Mouse (Mus musculus) hindbrain, embryonic 13.5 days (tissue): ENCODE results near the gene Esrra. TPM values are rescaled to one million over a fixed set of nuclear protein-coding genes. Genes with fewer than 3 reads are reported as not detected.
"Not testable (repeated sequence)": the region's sequence is repeated elsewhere in the genome, so short reads cannot be mapped to it uniquely, and the experiment has no call there.

ENCODE experiments used
- ATAC-seq: fragments of 200-750 bp; cut with Nextera tagmentation; 2 replicates; pipeline ENCODE4 v1.8.0; 2017; ENCODE audit warnings: moderate TSS enrichment; ENCODE audit not compliant: low FRiP score
- H3K27ac ChIP-seq: fragments of 300-500 bp; sonication (generic); 2 replicates; pipeline ENCODE4 v1.5.1; 2015; ENCODE audit warnings: inconsistent platforms, mild to moderate bottlenecking, moderate library complexity
- H3K27me3 ChIP-seq: fragments of 300-500 bp; sonication (generic); 2 replicates; pipeline ENCODE4 v1.6.1; 2015; ENCODE audit warnings: mild to moderate bottlenecking, inconsistent platforms
- H3K36me3 ChIP-seq: fragments of 300-500 bp; sonication (generic); 2 replicates; pipeline ENCODE4 v1.6.1; 2015; ENCODE audit warnings: mild to moderate bottlenecking, inconsistent platforms
- H3K4me1 ChIP-seq: fragments of 300-500 bp; sonication (generic); replicated peaks from 2 replicates; pipeline ENCODE4 v1.6.1; 2015; ENCODE audit warnings: inconsistent platforms
- H3K4me2 ChIP-seq: fragments of 300-500 bp; sonication (generic); 2 replicates; pipeline ENCODE4 v1.6.1; 2015; ENCODE audit warnings: inconsistent platforms, mild to moderate bottlenecking, moderate library complexity
- H3K4me3 ChIP-seq: fragments of 300-500 bp; sonication (generic); 2 replicates; pipeline ENCODE4 v1.5.1; 2015; ENCODE audit warnings: mild to moderate bottlenecking, inconsistent platforms
- H3K9ac ChIP-seq: fragments of 300-500 bp; sonication (generic); 2 replicates; pipeline ENCODE4 v1.6.1; 2015; ENCODE audit warnings: mild to moderate bottlenecking, inconsistent platforms
- H3K9me3 ChIP-seq: fragments of 300-500 bp; sonication (generic); 2 replicates; pipeline ENCODE4 v1.6.1; 2016; ENCODE audit warnings: inconsistent platforms
- WGBS: fragments of 180-500 bp; shearing (Covaris S2); methylation state at CpG from one replicate; pipeline ENCODE4 v1.1.7; 2015; 5-methylcytosine and 5-hydroxymethylcytosine counted together
- polyA plus RNA-seq: library from polyadenylated mRNA; unstranded; fragments of >200 nt; fragmentation: Nextera tagmentation; extraction: Ambion mirVana; gene quantifications from 2 replicates; pipeline ENCODE4 v1.2.1, GENCODE M21; 2015

The Esrra gene
- polyA plus RNA-seq, 1 experiment from 2014 or later: 15.8 TPM

- H3K9me3 ChIP-seq: no peaks in the 10 kb centered on the region
- no peak overlapping the region for H3K4me2 ChIP-seq
- no peak overlapping the region for H3K4me3 ChIP-seq
- WGBS: 95% methylated on average over 9 of the region's 9 CpGs
- H3K4me1 ChIP-seq: peaks cover 29% of the 10 kb centered on the region
- H3K9ac ChIP-seq: no peak overlapping the region
- peaks cover 49% of the 10 kb centered on the region for H3K36me3 ChIP-seq
- H3K27me3 ChIP-seq: no peaks in the 10 kb centered on the region
- ATAC-seq: no peak
- no peak overlapping the region for H3K27ac ChIP-seq
These were observed 7.1 kb downstream of the Esrra start for GRCm38 (mm10) chr19:6914540-6914939.

GRCm38 (mm10) chr19:6913991-6914390 is 7.6 kb downstream of the Esrra start:
- H3K9ac ChIP-seq: no peak overlapping the region
- WGBS: 88% methylated on average over 11 of the region's 11 CpGs
- H3K4me3 ChIP-seq: no peak overlapping the region
- H3K9me3 ChIP-seq: no peaks in the 10 kb centered on the region
- peaks cover 26% of the 10 kb centered on the region for H3K4me1 ChIP-seq
- no peaks in the 10 kb centered on the region for H3K27me3 ChIP-seq
- H3K27ac ChIP-seq: no peak overlapping the region
- H3K4me2 ChIP-seq: no peak overlapping the region
- ATAC-seq: no peak
- H3K36me3 ChIP-seq: peaks cover 49% of the 10 kb centered on the region

GRCm38 (mm10) chr19:6913036-6913435 is 8.6 kb downstream of the Esrra start:
- Histone ChIP-seq H3K4me2 (no peak overlapping the region), H3K9ac (no peak overlapping the region), H3K36me3 (peaks cover 44% of the 10 kb centered on the region), H3K27ac (no peak overlapping the region), H3K9me3 (no peaks in the 10 kb centered on the region), H3K4me1 (peaks cover 32% of the 10 kb centered on the region), H3K27me3 (no peaks in the 10 kb centered on the region), H3K4me3 (no peak overlapping the region)
- ATAC-seq: no peak
- 93% methylated on average over 6 of the region's 6 CpGs for WGBS

- H3K36me3 ChIP-seq: peaks cover 44% of the 10 kb centered on the region
- no peak for ATAC-seq
- H3K4me3 ChIP-seq: no peak overlapping the region
- no peak overlapping the region for H3K27ac ChIP-seq
- no peaks in the 10 kb centered on the region for H3K9me3 ChIP-seq
- 90% methylated on average over 15 of the region's 15 CpGs for WGBS
- H3K4me1 ChIP-seq: peaks cover 39% of the 10 kb centered on the region
- H3K27me3 ChIP-seq: no peaks in the 10 kb centered on the region
- no peak overlapping the region for H3K4me2 ChIP-seq
- H3K9ac ChIP-seq: no peak overlapping the region
These were observed 9.2 kb downstream of the Esrra start for GRCm38 (mm10) chr19:6912205-6912970.

GRCm38 (mm10) chr19:6911101-6912074 is 10.2 kb downstream of the Esrra start:
- WGBS: 89% methylated on average over 19 of the region's 19 CpGs
- H3K9ac ChIP-seq: 0 out of 2 replicates have a peak overlapping the region, but pooled peaks have one; percentile 46
- peak overlapping the region; percentile 65 for H3K4me3 ChIP-seq
- no peaks in the 10 kb centered on the region for H3K9me3 ChIP-seq
- 0 out of 2 replicates have a peak overlapping the region, but pooled peaks have one; percentile 18 for H3K27ac ChIP-seq
- no peaks in the 10 kb centered on the region for H3K27me3 ChIP-seq
- H3K36me3 ChIP-seq: peaks cover 49% of the 10 kb centered on the region
- no peak for ATAC-seq
- peaks cover 41% of the 10 kb centered on the region for H3K4me1 ChIP-seq
- H3K4me2 ChIP-seq: peak overlapping the region; percentile 66

- peak overlapping the region; percentile 66 for H3K4me2 ChIP-seq
- H3K4me3 ChIP-seq: peak overlapping the region; percentile 65
- H3K4me1 ChIP-seq: peaks cover 40% of the 10 kb centered on the region
- WGBS: under 1% methylated on average over 30 of the region's 30 CpGs
- H3K9ac ChIP-seq: peak overlapping the region; percentile 87
- H3K36me3 ChIP-seq: peaks cover 56% of the 10 kb centered on the region
- H3K9me3 ChIP-seq, H3K27me3 ChIP-seq, ATAC-seq: not testable (repeated sequence)
- peak overlapping the region; percentile 97 for H3K27ac ChIP-seq
These were observed 11.3 kb downstream of the Esrra start for GRCm38 (mm10) chr19:6910306-6910705.

GRCm38 (mm10) chr19:6909507-6910289 is 11.9 kb downstream of the Esrra start, which contains the start of the genes Trmt112 and Prdx5:
TSS of gene Trmt112 (plus strand) at chr19:6909698.
TSS of gene Prdx5 (minus strand) at chr19:6910106.
- Histone ChIP-seq H3K36me3 (peaks cover 62% of the 10 kb centered on the region), H3K4me3 (peak within 1 kb of the TSS; percentile 65)
- WGBS: under 1% methylated on average over 65 of the region's 65 CpGs

GRCm38 (mm10) chr19:6909021-6909420 is 12.6 kb downstream of the Esrra start:
- H3K4me2 ChIP-seq: peak overlapping the region; percentile 66
- peak overlapping the region; percentile 65 for H3K4me3 ChIP-seq
- peak overlapping the region; percentile 87 for H3K9ac ChIP-seq
- H3K36me3 ChIP-seq: peaks cover 64% of the 10 kb centered on the region
- no peak for ATAC-seq
- peaks cover 40% of the 10 kb centered on the region for H3K4me1 ChIP-seq
- no peaks in the 10 kb centered on the region for H3K27me3 ChIP-seq
- H3K27ac ChIP-seq: peak overlapping the region; percentile 97
- WGBS: 10% methylated on average over 11 of the region's 11 CpGs
- no peaks in the 10 kb centered on the region for H3K9me3 ChIP-seq

More at GRCm38 (mm10) chr19:6909507-6910289, 11.9 kb downstream of the Esrra start, which contains the start of the genes Trmt112 and Prdx5:
- ATAC-seq: peak; percentile 95
- Histone ChIP-seq H3K9ac (peak within 1 kb of the TSS; percentile 87), H3K4me1 (peaks cover 40% of the 10 kb centered on the region), H3K9me3 (no peaks in the 10 kb centered on the region), H3K27me3 (no peaks in the 10 kb centered on the region), H3K27ac (peak within 1 kb of the TSS; percentile 97), H3K4me2 (peak within 1 kb of the TSS; percentile 66)

GRCm38 (mm10) chr19:6907811-6908540 is 13.6 kb downstream of the Esrra start:
- Histone ChIP-seq H3K9ac (peak overlapping the region; percentile 87), H3K36me3 (peaks cover 58% of the 10 kb centered on the region), H3K27ac (no peak overlapping the region), H3K4me1 (peaks cover 40% of the 10 kb centered on the region), H3K4me2 (peak overlapping the region; percentile 66), H3K4me3 (peak overlapping the region; percentile 65), H3K27me3 (no peaks in the 10 kb centered on the region), H3K9me3 (no peaks in the 10 kb centered on the region)
- ATAC-seq: no peak
- 89% methylated on average over 7 of the region's 7 CpGs for WGBS

- ATAC-seq: no peak
- H3K4me2 ChIP-seq: no peak overlapping the region
- 94% methylated on average over 8 of the region's 8 CpGs for WGBS
These were observed 14.5 kb downstream of the Esrra start for GRCm38 (mm10) chr19:6907094-6907493.

GRCm38 (mm10) chr19:6906199-6906598 is 15.4 kb downstream of the Esrra start:
- 88% methylated on average over 3 of the region's 3 CpGs for WGBS
- Histone ChIP-seq H3K9ac (no peak overlapping the region), H3K4me2 (no peak overlapping the region), H3K4me3 (no peak overlapping the region), H3K9me3 (no peaks in the 10 kb centered on the region), H3K36me3 (peaks cover 44% of the 10 kb centered on the region), H3K27me3 (no peaks in the 10 kb centered on the region), H3K27ac (no peak overlapping the region), H3K4me1 (peaks cover 30% of the 10 kb centered on the region)
- ATAC-seq: no peak

More at GRCm38 (mm10) chr19:6907094-6907493, 14.5 kb downstream of the Esrra start:
- Histone ChIP-seq H3K4me1 (peaks cover 39% of the 10 kb centered on the region), H3K27me3 (no peaks in the 10 kb centered on the region), H3K36me3 (peaks cover 53% of the 10 kb centered on the region), H3K9me3 (no peaks in the 10 kb centered on the region), H3K27ac (no peak overlapping the region), H3K9ac (no peak overlapping the region), H3K4me3 (no peak overlapping the region)
